Mouse (Mus musculus) forebrain, embryonic 10.5 days (tissue): ENCODE measurements around the gene Drc1. TPM values are rescaled to one million over a fixed set of nuclear protein-coding genes. Genes with fewer than 3 reads are reported as not detected.

Experiments
- DNase-seq: peaks from one replicate; pipeline ENCODE4 v3.0.0-alpha.2; 2017; ENCODE audit warnings: low spot score; ENCODE audit errors: extremely low spot score
- H3K27ac ChIP-seq: fragments of 300-500 bp; sonication (generic); 2 replicates; pipeline ENCODE4 v1.5.1; 2016; ENCODE audit warnings: mild to moderate bottlenecking
- H3K27me3 ChIP-seq: fragments of 300-500 bp; sonication (generic); 2 replicates; pipeline ENCODE4 v1.6.1; 2016; ENCODE audit warnings: mild to moderate bottlenecking; ENCODE audit not compliant: poor library complexity, severe bottlenecking
- H3K36me3 ChIP-seq: fragments of 300-500 bp; sonication (generic); replicated peaks from 2 replicates; pipeline ENCODE4 v1.6.1; 2016; ENCODE audit warnings: mild to moderate bottlenecking, moderate library complexity
- H3K4me1 ChIP-seq: fragments of 300-500 bp; sonication (generic); 2 replicates; pipeline ENCODE4 v1.6.1; 2016
- H3K4me3 ChIP-seq: fragments of 300-500 bp; sonication (generic); 2 replicates; pipeline ENCODE4 v1.5.1; 2016; ENCODE audit warnings: mild to moderate bottlenecking, moderate library complexity
- H3K9me3 ChIP-seq: fragments of 300-500 bp; sonication (generic); 2 replicates; pipeline ENCODE4 v1.6.1; 2016; ENCODE audit warnings: mild to moderate bottlenecking, moderate library complexity
- WGBS: fragments of 180-500 bp; shearing (Covaris S2); methylation state at CpG from one replicate; pipeline ENCODE4 v1.1.7; 2016; 5-methylcytosine and 5-hydroxymethylcytosine counted together
- polyA plus RNA-seq: library from polyadenylated mRNA; unstranded; fragments of >200 nt; fragmentation: Nextera tagmentation; extraction: Ambion mirVana; gene quantifications from 2 replicates; pipeline ENCODE4 v1.2.1, GENCODE M21; 2016

The Drc1 gene
- polyA plus RNA-seq, 1 experiment from 2014 or later: 0.48 TPM

DNA sequence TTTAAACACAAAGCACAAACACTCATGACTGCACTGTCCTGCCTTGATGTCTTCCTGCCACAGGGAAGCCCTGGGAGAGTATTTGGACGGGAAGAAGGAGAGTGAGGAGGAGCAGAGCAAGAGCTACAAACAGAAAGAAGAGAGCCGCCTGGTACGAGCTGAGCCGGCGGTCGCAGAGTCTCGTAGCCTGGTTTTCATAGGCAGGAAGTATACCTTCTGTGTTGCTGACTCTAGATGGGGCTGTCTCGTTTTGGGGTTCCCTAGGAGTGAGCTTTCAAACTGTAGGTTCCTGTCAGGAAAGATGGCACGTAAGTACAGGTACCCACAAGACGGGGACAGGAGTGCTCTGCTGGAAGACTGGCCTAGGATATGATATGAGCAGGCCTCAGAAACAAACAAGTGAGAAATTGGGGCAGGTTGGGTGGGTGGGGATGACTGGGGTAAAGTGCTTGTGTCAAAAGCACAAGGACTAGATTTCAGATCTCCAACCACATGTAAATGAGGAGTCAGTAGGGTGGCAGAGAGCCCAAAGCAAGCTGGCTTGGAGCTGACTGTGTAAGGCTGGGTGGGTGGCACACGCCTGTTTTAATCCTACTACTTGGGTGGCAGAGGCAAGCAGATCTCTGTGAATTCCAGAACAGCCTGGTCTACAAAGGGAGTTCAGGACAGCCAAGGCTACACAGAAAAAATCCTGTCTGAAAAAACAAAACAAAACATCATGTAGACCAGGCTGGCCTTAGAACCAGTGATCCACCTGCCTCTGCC lies 60.6 kb downstream of the Drc1 start:
- peaks cover 23% of the 10 kb centered on the region for H3K27me3 ChIP-seq
- H3K9me3 ChIP-seq: no peaks in the 10 kb centered on the region
- no peak for DNase-seq
- H3K4me1 ChIP-seq: peaks cover 11% of the 10 kb centered on the region
- H3K36me3 ChIP-seq: no peaks in the 10 kb centered on the region
- WGBS: 85% methylated on average over 11 of the region's 11 CpGs
- no peak overlapping the region for H3K27ac ChIP-seq
- no peak overlapping the region for H3K4me3 ChIP-seq

DNA sequence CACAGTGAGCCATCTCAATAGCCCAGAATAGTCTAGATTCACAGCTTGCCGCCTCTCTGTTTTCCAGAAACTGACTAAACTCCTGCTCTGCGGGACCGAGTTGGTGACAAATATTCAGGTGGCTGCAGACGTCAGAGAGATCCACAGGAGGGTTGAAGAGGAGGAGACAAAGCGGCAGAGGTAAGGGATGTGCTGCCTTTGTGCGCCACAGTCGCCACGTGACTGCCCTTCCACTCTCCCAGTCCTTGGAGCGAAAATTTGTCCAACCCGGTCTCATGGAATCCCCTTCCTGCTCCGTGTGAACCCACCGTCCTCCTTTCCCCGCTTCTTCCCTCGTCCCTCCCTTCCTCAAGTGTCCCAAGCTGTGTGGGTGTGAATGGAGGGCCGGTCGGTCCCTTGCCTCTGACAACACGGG lies 61.4 kb downstream of the Drc1 start:
- 9% methylated on average over 17 of the region's 17 CpGs for WGBS
- peak overlapping the region; percentile 47 for H3K4me3 ChIP-seq
- H3K9me3 ChIP-seq: no peaks in the 10 kb centered on the region
- peak; percentile 26 for DNase-seq
- peaks cover 11% of the 10 kb centered on the region for H3K4me1 ChIP-seq
- peak overlapping the region; percentile 12 for H3K27ac ChIP-seq
- H3K27me3 ChIP-seq: peaks cover 23% of the 10 kb centered on the region
- no peaks in the 10 kb centered on the region for H3K36me3 ChIP-seq

GRCm38 (mm10) chr5:30343107-30343506 lies 61.9 kb downstream of the Drc1 start:
- H3K27me3 ChIP-seq: peaks cover 23% of the 10 kb centered on the region
- WGBS: 2% methylated on average over 9 of the region's 9 CpGs
- H3K36me3 ChIP-seq: no peaks in the 10 kb centered on the region
- DNase-seq: peak; percentile 76
- H3K9me3 ChIP-seq: no peaks in the 10 kb centered on the region
- H3K4me3 ChIP-seq: peak overlapping the region; percentile 47
- peak overlapping the region; percentile 12; the same call in 1 of the 2 replicates for H3K27ac ChIP-seq
- H3K4me1 ChIP-seq: peaks cover 11% of the 10 kb centered on the region

DNA sequence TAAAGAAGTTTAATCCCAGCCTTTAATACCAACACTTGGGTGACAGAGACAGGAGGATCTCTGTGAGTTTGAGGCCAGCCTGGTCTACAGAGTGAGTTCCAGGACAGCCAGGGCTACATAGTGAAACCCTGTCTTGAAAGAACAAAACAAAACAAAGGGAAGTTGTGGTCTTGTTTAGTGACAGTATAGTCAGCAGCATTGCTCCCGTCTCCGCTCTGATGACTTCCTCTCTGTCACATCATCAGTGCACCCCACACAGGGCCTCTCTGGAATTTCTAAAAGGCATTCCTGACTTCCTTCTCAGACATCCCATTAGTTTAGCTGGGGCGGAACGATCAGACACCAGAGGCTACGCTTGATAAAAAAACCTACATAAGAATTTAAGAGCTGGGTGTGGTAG lies 62.7 kb downstream of the Drc1 start:
- H3K27me3 ChIP-seq: peaks cover 23% of the 10 kb centered on the region
- no peaks in the 10 kb centered on the region for H3K36me3 ChIP-seq
- no peak overlapping the region for H3K4me3 ChIP-seq
- no peak overlapping the region for H3K27ac ChIP-seq
- DNase-seq: no peak
- H3K9me3 ChIP-seq: no peaks in the 10 kb centered on the region
- H3K4me1 ChIP-seq: peaks cover 11% of the 10 kb centered on the region
- WGBS: 91% methylated on average over 5 of the region's 5 CpGs

- H3K27me3 ChIP-seq: no peaks in the 10 kb centered on the region
- DNase-seq: no peak
- H3K36me3 ChIP-seq: no peaks in the 10 kb centered on the region
- no peaks in the 10 kb centered on the region for H3K9me3 ChIP-seq
- H3K27ac ChIP-seq: no peak overlapping the region
- 65% methylated on average over 3 of the region's 3 CpGs for WGBS
- H3K4me3 ChIP-seq: no peak overlapping the region
- no peaks in the 10 kb centered on the region for H3K4me1 ChIP-seq
These were observed 72.4 kb downstream of the Drc1 start for GRCm38 (mm10) chr5:30353605-30354004.

DNA sequence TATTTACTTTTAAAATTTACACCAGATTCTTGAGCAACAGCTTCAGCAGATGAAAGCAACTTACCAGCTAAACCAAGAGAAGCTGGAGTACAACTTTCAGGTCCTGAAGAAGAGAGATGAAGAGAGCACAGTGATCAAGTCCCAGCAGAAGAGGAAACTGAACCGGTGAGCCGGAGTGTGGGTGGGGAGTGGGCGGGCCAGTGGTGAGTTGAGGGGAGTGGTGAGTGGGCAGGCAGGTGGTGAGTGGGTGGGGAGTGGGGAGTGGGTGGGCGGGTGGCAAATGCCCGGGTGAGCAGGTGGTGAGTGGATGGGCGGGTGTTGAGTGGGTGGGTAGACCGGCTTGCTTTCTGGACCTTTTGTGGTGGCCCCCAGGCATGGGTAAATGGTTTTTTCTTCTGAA lies 73.9 kb downstream of the Drc1 start:
- Histone ChIP-seq H3K27me3 (no peaks in the 10 kb centered on the region), H3K9me3 (no peaks in the 10 kb centered on the region), H3K36me3 (no peaks in the 10 kb centered on the region), H3K27ac (no peak overlapping the region), H3K4me1 (no peaks in the 10 kb centered on the region), H3K4me3 (no peak overlapping the region)
- WGBS: 83% methylated on average over 7 of the region's 7 CpGs
- no peak for DNase-seq

DNA sequence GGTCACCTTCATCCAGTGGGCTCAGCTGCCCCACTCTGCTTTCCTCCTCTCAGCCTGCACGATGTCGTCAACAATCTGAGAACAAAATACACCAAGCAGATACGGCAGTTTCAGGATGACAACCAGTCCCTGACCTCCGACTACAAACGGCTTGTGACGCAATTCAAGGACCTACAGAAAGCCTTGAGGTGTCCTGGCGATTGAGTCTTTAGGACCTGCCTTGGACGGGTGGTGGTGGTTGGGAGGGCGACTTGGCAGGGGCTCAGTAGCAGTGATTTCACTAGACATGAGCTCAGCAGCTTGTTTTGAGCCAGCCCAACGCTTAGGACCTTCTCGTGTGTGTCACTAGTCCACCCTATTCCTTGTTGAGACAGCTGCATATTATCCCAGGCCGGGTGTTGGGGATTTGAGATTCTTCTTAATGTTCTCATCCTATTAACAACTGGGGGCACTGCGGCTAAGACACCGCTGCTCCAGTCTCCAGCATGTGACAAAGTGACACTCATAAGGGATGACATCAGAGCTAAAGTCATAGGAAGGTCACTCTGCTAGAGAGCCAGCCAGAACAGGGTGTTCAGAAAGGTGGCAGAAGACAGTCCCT lies 74.5 kb downstream of the Drc1 start:
- no peak for DNase-seq
- WGBS: 92% methylated on average over 14 of the region's 14 CpGs

DNA sequence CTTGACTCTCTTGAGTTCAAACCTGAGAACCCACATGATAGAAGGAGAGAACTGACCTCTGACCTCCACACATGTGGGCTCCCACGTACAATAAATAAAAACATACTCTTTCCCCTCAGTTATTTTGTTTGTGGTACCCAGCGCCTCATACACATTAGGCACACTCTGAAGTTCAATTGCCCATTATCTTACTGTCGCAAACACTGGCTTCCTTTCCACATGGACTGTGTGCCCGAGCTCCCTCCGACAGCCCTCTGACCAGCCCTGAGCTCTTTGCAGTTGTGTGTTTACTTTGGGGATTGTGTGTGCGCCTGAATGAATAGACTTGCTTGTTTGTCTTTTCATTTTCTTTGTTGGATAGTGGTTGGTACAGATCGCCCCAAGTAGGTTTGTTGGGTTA lies 75.5 kb downstream of the Drc1 start:
- Histone ChIP-seq H3K27me3 (no peaks in the 10 kb centered on the region), H3K4me1 (no peaks in the 10 kb centered on the region), H3K36me3 (no peaks in the 10 kb centered on the region), H3K9me3 (no peaks in the 10 kb centered on the region), H3K27ac (no peak overlapping the region), H3K4me3 (no peak overlapping the region)
- DNase-seq: no peak
- 87% methylated on average over 7 of the region's 7 CpGs for WGBS

More for the DNA sequence above, 74.5 kb downstream of the Drc1 start:
- Histone ChIP-seq H3K27me3 (no peaks in the 10 kb centered on the region), H3K4me3 (no peak overlapping the region), H3K36me3 (no peaks in the 10 kb centered on the region), H3K9me3 (no peaks in the 10 kb centered on the region), H3K4me1 (no peaks in the 10 kb centered on the region), H3K27ac (no peak overlapping the region)

GRCm38 (mm10) chr5:30358436-30359099 lies 77.4 kb downstream of the Drc1 start:
- 88% methylated on average over 10 of the region's 10 CpGs for WGBS
- no peaks in the 10 kb centered on the region for H3K4me1 ChIP-seq

GRCm38 (mm10) chr5:30367405-30367804 lies 86.2 kb downstream of the Drc1 start:
- WGBS: 81% methylated on average over 8 of the region's 8 CpGs
- no peak overlapping the region for H3K27ac ChIP-seq
- no peak for DNase-seq

More at GRCm38 (mm10) chr5:30358436-30359099, 77.4 kb downstream of the Drc1 start:
- Histone ChIP-seq H3K4me3 (no peak overlapping the region), H3K27ac (no peak overlapping the region), H3K36me3 (no peaks in the 10 kb centered on the region), H3K9me3 (no peaks in the 10 kb centered on the region), H3K27me3 (no peaks in the 10 kb centered on the region)
- DNase-seq: no peak

GRCm38 (mm10) chr5:30369426-30369825 lies 88.2 kb downstream of the Drc1 start:
- H3K4me3 ChIP-seq: no peak overlapping the region
- no peaks in the 10 kb centered on the region for H3K27me3 ChIP-seq
- no peak overlapping the region for H3K27ac ChIP-seq
- no peaks in the 10 kb centered on the region for H3K4me1 ChIP-seq
- H3K36me3 ChIP-seq: no peaks in the 10 kb centered on the region
- DNase-seq: no peak
- H3K9me3 ChIP-seq: no peaks in the 10 kb centered on the region
- 81% methylated on average over 5 of the region's 5 CpGs for WGBS

More at GRCm38 (mm10) chr5:30367405-30367804, 86.2 kb downstream of the Drc1 start:
- no peaks in the 10 kb centered on the region for H3K4me1 ChIP-seq
- H3K9me3 ChIP-seq: no peaks in the 10 kb centered on the region
- no peaks in the 10 kb centered on the region for H3K36me3 ChIP-seq
- H3K4me3 ChIP-seq: no peak overlapping the region
- no peaks in the 10 kb centered on the region for H3K27me3 ChIP-seq

DNA sequence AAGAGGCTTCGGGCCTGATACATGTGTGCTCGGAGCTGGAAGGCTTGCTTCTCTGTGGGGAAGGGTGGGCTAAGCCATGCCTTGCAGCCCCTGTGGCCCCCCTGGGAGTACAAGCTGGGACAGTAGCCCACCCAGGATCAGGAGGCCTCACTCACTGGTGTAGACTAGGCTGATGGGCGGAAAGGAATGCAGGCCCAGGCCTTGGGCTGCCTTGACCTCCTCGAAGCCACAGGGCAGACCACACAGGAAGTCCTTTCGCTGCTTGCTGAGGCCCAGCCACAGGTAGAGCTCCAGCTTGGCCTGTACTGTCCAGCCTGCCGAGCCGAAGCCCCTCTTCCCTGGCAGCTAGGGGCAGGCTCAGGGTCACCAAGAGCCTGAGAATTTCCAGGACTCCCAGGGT lies 101.7 kb downstream of the Drc1 start:
- WGBS: 63% methylated on average over 7 of the region's 7 CpGs
- no peak for DNase-seq
- Histone ChIP-seq H3K27me3 (no peaks in the 10 kb centered on the region), H3K36me3 (no peaks in the 10 kb centered on the region), H3K4me1 (peaks cover 24% of the 10 kb centered on the region), H3K27ac (peak overlapping the region; percentile 70), H3K4me3 (no peak overlapping the region), H3K9me3 (no peaks in the 10 kb centered on the region)

GRCm38 (mm10) chr5:30387726-30388125 lies 106.5 kb downstream of the Drc1 start:
- WGBS: 82% methylated on average over 6 of the region's 6 CpGs

More at GRCm38 (mm10) chr5:30387726-30388125, 106.5 kb downstream of the Drc1 start:
- H3K27ac ChIP-seq: no peak overlapping the region
- no peaks in the 10 kb centered on the region; the same call in 1 of the 2 replicates for H3K27me3 ChIP-seq
- H3K36me3 ChIP-seq: no peaks in the 10 kb centered on the region
- no peaks in the 10 kb centered on the region for H3K9me3 ChIP-seq
- no peak overlapping the region for H3K4me3 ChIP-seq
- no peak for DNase-seq
- H3K4me1 ChIP-seq: peaks cover 12% of the 10 kb centered on the region
